Mouse (Mus musculus) retina, postnatal 1 day (tissue): ENCODE data around the gene Gm20696.

ENCODE experiments used
- DNase-seq: peaks from one replicate; pipeline ENCODE4 v3.0.0-alpha.2; 2012

The Gm20696 gene

DNA sequence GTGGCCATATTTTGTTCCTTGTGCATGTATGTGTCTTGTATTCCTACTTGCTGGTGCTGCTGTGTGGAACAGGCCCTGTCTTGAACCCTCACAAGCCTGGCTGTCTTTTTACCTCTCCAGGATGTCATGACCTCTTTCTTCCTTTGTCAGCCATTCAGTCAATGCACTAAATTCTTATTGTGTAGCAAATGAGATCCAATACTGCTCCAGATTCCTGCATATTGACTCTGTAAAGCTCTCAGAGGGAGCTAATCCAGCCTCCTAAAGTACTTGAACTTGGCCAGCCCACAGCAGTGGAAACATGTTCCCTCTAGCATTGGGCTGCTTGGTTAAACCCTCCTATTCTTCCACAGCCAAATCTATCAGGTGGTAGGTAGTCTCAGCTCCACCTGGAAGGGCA is 425.8 kb downstream of the Gm20696 start:
- no peak for DNase-seq

DNA sequence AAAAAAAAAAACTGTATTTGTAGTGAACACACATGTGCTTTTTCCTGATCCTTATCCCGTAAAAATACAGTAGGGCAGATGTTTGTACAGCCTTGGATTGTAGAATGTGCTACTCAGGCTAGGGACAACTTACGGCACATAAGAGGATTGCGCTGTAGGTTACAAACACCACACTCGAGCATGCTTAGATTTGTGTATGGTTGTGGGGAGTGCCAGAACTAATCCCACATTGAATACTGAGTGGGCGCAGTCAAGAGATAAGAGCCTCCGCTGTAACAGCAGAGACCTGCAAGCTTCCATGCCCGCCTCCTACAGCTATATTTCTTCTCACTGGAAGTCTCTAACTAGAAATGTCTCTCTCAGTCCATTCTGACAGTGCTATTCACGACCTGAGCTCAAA is 431.0 kb downstream of the Gm20696 start:
- no peak for DNase-seq

DNA sequence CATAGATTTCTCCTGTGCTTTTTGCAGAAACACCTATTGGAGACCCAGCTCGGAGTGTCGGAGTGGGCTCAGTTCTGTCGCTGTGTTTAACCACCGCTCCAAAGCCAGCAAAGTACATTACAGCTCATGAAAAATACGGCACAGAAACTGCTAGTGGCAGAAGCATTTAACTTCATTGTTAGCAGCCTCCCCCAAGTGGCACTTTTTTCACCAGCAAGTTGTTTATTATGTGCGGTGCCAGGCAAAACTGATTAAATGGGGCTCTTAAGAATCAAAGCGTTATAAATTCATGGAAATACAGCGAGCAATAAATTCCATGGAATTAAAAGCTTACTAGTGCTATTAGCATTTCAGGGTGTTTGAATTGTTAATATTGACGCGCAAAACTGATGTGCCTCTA is 433.2 kb downstream of the Gm20696 start:
- DNase-seq: no peak

DNA sequence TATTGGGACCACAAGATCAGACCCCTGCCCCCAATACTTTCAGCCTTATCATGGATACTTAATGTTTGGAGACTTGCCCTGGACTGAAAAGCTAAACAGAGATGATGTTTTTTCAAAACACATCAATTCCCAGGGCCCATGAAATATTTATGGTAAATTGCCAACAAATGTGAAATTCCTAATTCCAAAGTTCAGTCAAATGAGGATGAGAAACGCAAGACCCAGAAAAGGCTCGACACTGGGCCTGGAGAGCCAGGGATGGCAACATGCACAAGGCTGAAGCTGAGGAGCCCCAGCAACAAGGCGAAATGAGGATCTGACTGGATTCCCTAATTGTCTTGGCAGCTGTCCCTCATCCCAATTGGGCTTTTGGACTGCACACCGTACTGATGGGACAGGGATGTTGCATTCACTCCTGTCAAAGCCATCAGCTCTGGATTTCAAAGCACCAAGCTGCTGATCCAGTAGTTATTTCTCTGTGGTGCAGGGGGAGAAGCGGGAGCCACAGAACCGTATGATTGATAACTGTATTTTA is 438.2 kb downstream of the Gm20696 start:
- no peak for DNase-seq

DNA sequence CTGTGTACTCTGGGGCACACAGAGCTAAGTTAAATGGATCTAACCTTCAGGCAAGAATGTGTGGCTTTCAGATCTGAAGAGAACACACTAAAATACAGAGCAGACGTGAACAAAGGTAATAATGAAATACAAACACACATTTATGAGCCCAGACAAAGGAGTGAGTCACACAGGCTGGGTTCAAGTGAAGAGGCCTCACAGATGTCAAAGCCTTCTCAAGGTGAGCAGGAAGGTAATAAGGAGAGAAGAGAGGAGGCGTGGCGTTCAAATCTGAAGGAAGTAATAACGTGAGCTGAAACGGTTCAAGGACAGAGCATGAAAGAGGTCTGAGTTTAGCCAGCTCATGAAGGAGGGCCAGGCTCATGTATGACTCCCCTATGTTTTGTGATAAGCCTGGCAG is 445.4 kb downstream of the Gm20696 start:
- DNase-seq: no peak

DNA sequence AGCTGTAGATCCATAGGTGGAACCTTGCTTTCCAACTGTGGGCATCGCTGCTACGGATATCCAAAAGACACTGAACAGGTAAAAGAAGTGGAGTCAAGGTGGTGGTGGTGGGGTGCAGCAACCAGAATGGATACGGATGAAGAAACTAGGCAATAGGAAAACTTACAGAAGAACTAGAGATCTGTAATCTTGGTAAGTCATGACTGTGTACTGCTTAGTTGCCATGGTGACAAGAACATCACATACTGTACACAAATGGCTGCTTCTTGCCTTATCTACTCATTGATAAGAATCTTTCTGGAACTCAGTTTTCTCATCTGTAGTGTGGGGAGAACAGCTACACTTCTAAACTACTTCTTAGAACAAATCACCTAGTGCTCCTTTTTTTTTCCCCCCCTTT is 446.1 kb downstream of the Gm20696 start:
- DNase-seq: no peak

DNA sequence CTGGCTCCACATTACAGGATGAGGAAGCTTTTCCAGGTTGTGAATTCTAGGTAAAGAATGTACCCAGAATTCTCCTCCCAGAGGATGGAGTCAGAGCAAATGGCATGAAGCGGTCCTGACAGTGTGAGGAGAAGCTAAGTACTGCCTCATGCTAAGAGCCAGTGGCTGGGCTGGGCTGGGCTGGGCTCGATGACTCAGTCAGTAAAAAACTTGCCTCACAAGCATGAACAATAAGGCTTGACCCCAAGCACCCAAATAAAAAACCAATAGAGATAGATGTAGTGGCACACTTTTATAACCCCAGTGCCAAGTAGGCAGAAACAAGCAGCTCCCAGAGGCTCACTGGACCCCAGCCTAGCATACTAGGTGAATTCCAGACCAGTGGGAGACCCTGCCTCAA is 448.8 kb downstream of the Gm20696 start:
- DNase-seq: no peak

DNA sequence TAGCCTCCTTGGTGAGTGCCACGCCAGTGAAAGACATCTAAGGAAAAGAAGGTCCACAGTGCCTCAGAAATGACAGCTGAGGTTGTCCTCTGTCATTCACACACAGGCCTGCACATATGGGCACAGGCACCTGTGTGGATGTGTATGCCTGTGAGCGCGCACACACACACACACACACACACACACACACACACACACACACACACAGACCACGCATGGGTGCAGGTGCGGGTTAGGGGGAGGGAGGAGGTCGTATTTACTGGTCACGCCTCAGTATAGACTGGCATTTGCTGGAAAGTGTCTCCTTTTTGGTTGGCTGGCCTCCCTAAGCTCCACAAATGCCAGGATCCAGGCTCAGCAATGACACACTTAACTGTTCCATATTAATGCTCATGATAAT is 449.4 kb downstream of the Gm20696 start:
- no peak for DNase-seq

DNA sequence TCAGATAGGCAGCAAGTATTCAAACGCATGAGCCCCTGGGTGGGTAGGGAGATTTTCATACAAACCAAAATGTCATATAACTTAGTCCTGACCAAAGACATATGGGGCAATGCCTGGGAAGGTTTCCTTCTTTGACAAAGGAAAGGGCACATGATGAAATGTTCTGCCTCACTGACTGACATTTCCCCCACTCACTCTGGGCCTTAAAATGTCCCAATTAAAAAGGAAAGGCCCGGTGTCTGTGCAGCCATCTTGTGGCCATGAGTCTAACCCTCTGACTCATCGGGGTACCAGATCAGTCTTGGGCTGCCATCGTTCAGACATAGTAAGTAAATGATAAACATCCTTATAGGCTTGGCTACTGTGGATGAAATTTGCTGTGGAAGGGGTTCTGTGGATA is 454.1 kb downstream of the Gm20696 start:
- DNase-seq: no peak

DNA sequence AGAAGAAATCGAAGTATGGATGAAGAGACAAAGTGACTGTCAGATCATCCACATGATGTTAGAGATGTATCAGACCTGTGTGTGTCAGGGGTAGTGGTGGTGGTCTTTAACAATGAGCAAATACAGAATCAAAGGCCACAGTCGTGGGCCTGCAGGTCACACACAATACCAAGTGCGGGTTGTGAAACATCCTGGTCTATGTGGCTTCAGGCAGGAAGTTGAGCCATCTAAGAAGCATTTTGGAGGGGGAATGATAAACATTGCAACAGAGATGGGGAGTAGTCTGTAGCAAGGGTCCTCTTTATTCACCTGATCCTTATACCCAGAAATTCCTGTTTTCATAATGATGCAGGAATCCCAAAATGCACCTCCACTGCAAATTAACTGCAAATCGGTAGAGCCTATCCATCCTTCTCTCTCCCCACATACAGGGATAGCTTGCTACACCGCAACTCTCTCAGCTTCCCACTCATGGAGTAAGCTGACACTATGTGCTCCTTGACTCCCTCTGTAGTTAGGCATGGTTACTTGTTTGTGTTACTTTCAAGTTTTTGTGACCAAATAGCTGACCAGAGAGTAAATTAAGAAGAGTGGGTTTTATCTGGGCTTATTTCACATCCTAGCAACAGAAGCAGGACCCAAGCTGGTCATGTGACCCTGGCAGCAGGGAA is 454.8 kb downstream of the Gm20696 start:
- no peak for DNase-seq

DNA sequence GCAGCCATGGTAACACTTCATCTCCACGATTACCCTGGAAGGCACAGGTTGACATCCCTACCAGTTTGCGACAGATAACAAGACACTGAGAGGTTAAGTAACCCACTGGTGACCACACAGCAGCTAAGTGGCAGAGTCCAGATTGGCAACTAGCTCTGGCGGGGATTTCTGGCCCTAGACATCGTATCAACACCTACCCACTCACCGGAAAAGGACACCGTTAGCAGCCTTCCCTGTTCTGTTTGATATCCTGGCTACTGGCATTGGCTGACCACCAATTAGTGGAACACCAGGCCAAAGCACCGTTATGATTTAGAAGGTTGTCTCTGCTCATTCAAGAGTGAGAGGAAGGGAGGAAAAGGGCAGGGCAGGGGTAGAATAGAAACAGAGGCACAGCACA is 456.4 kb downstream of the Gm20696 start:
- DNase-seq: no peak
